Comparison of ENCODE assay signal across 8 mouse cellular contexts in the genomic region with DNA sequence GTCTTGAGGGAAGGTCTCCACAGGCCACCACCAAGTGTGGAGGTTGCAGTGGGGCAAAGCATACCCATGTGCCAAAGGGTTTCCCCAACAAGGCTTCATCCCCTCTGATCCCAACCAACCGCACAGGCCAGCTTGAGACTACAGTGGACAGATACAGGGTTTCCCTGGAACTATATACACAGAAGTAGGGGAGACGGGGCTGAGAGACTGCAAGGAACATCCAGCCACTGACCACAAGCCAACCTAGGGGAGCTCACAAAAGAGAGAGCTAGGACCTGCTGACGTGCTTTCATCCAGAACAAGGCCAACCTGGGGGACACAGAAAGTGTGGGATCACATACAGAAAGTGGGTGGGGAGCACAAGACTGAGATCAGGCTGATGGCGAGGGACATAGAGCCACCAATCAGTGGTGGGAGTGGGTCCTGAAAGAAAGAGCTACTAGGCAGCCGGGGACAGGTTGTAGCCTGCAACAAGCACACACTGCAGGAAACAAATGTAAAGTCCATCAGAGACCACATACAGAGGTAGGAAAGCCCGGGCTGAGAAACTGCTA. TPM values are rescaled to one million over a fixed set of nuclear protein-coding genes. Genes with fewer than 3 reads are reported as not detected.
DNase-seq lines count a peak whose midpoint lies in the region; ATAC-seq and TF ChIP-seq lines count a peak whose summit lies in the region.

No protein-coding gene starts in this region.

- no peaks in the 10 kb centered on the region for H3K27me3 ChIP-seq in heart, embryonic 15.5 days
- H3K27me3 ChIP-seq in MEL (ENCODE audit: control insufficient read depth in 1 of 2, insufficient read depth in 2 of 2, low read length in 2 of 2), result no peaks in the 10 kb centered on the region
- no peaks in the 10 kb centered on the region for H3K27me3 ChIP-seq in forebrain, postnatal 0 days (ENCODE audit: insufficient read depth, low read length)

- peak overlapping the region; percentile 74 for H3K4me2 ChIP-seq in heart, embryonic 15.5 days
- H3K4me2 ChIP-seq in forebrain, postnatal 0 days (ENCODE audit: low read depth), result peak overlapping the region; percentile 72

- ATAC-seq in heart, embryonic 15.5 days (replicated peaks; ENCODE audit: insufficient number of reproducible peaks, insufficient read depth, low FRiP score, low read depth), result no peak
- no peak for ATAC-seq in forebrain, postnatal 0 days
- ATAC-seq in granulocyte monocyte progenitor cell, adult 5-6 weeks (replicated peaks; ENCODE audit: poor library complexity, severe bottlenecking), result no peak

- H3K79me2 ChIP-seq in MEL (ENCODE audit: control insufficient read depth, insufficient read depth, low read length, poor library complexity), result peaks cover 49% of the 10 kb centered on the region
- peaks cover 59% of the 10 kb centered on the region for H3K79me2 ChIP-seq in macrophage (ENCODE audit: inconsistent target)

- TF ChIP-seq POLR2A in MEL (IDR thresholded peaks at IDR 0.05; ENCODE audit: control insufficient read depth in 1 of 2, insufficient read depth in 1 of 2, low read depth in 1 of 2, low read length in 2 of 2, poor library complexity in 1 of 2), result no peak

- TF ChIP-seq RAD21 in MEL (IDR thresholded peaks at IDR 0.05; ENCODE audit: low read depth, low read length), result no peak

- no peak for TF ChIP-seq CTCF in MEL (IDR thresholded peaks at IDR 0.05 in 2 of 3, conservative IDR thresholded peaks at IDR 0.05 in 1 of 3; ENCODE audit: control insufficient read depth in 1 of 3, insufficient read depth in 1 of 3, low read depth in 2 of 3, low read length in 3 of 3, poor library complexity in 1 of 3, severe bottlenecking in 1 of 3)
- TF ChIP-seq CTCF in forebrain, postnatal 0 days (IDR thresholded peaks at IDR 0.05; ENCODE audit: low read depth), result no peak

- no peaks in the 10 kb centered on the region for H3K9me3 ChIP-seq in heart, embryonic 15.5 days (replicated peaks)
- no peaks in the 10 kb centered on the region for H3K9me3 ChIP-seq in MEL (replicated peaks; ENCODE audit: insufficient read depth, low read length)
- H3K9me3 ChIP-seq in forebrain, postnatal 0 days (ENCODE audit: low read length), result no peaks in the 10 kb centered on the region

- intact Hi-C loops in heart, postnatal 14 days (cut with DNase I), result loop anchor here (2.0 kb wide), 1 partner anchor 14 kb away; no protein-coding TSS in a partner anchor

- WGBS in heart, embryonic 15.5 days, result 13% methylated on average over 6 of the region's 6 CpGs
- 13% methylated on average over 6 of the region's 6 CpGs for WGBS in forebrain, postnatal 0 days
- WGBS in macrophage (ENCODE audit: missing documents), result 4% methylated on average over 6 of the region's 6 CpGs

- H3K36me3 ChIP-seq in heart, embryonic 15.5 days, result peaks cover 18% of the 10 kb centered on the region
- peaks cover 0 to 23% of the 10 kb centered on the region in 2 experiments; a peak in 3 of 4 replicates for H3K36me3 ChIP-seq in MEL (ENCODE audit: control insufficient read depth in 1 of 2, insufficient read depth in 2 of 2, low read length in 2 of 2)
- peaks cover 17% of the 10 kb centered on the region for H3K36me3 ChIP-seq in forebrain, postnatal 0 days (ENCODE audit: insufficient read depth)
- H3K36me3 ChIP-seq in macrophage (ENCODE audit: inconsistent target), result peaks cover 28% of the 10 kb centered on the region

- H3K4me3 ChIP-seq in heart, embryonic 15.5 days, result peak overlapping the region; percentile 96
- H3K4me3 ChIP-seq in MEL (ENCODE audit: control insufficient read depth in 1 of 2, insufficient read depth in 1 of 2, low read depth in 2 of 2, low read length in 2 of 2) (peak overlapping the region; percentile 80 to 95), macrophage (ENCODE audit: inconsistent target) (peak overlapping the region; percentile 93)
- H3K4me3 ChIP-seq in forebrain, postnatal 0 days (ENCODE audit: low read depth, low read length), result peak overlapping the region; percentile 88

- H3K27ac ChIP-seq in heart, embryonic 15.5 days, result peak overlapping the region; percentile 97
- H3K27ac ChIP-seq in MEL (ENCODE audit: control insufficient read depth, low read depth, low read length) (peak overlapping the region; percentile 44), macrophage (peak overlapping the region; percentile 73)
- peak overlapping the region; percentile 88 for H3K27ac ChIP-seq in forebrain, postnatal 0 days (ENCODE audit: low read depth, low read length)

- no peak for DNase-seq in heart, postnatal 14 days
- DNase-seq in MEL (ENCODE audit: low read depth, low spot score), result peak; percentile 66
- DNase-seq in forebrain, postnatal 0 days, result no peak
- DNase-seq in gastrocnemius, postnatal 10 days, result no peak
- no peak for DNase-seq in thymus, postnatal 36 days

- H3K9ac ChIP-seq in heart, embryonic 15.5 days, result peak overlapping the region; percentile 97
- peak overlapping the region; percentile 91 for H3K9ac ChIP-seq in MEL (ENCODE audit: control insufficient read depth, low read depth, low read length, poor library complexity, severe bottlenecking)
- H3K9ac ChIP-seq in forebrain, postnatal 0 days, result peak overlapping the region; percentile 94

- TF ChIP-seq EP300 in MEL (IDR thresholded peaks at IDR 0.05; ENCODE audit: low read depth in 1 of 2, low read length in 2 of 2), result no peak

- peaks cover 79% of the 10 kb centered on the region for H3K4me1 ChIP-seq in heart, embryonic 15.5 days (replicated peaks)
- H3K4me1 ChIP-seq in MEL (ENCODE audit: control insufficient read depth in 1 of 2, insufficient read depth in 2 of 2, low read length in 2 of 2), result peaks cover 7 to 25% of the 10 kb centered on the region in 2 experiments
- peaks cover 35% of the 10 kb centered on the region for H3K4me1 ChIP-seq in forebrain, postnatal 0 days (ENCODE audit: insufficient read depth)

RNA-seq across cellular contexts. Expression of a gene that starts 3.0 kb away (rescaled TPM):
- polyA plus RNA-seq in heart, embryonic 15.5 days (2015; fragmentation: Nextera tagmentation; extraction: Ambion mirVana), result 70.8 and 99.5 TPM in 2 replicates
- 100 to 1,000 TPM; 166 to 169 TPM for total RNA-seq in heart, postnatal 14 days (2021)
- total RNA-seq in MEL (2012; rRNA removed), result 68.6 and 87.1 TPM in 2 replicates
- polyA plus RNA-seq in MEL (2012; ENCODE audit: insufficient read depth in 1 of 2, insufficient read length in 2 of 2, low read depth in 1 of 2, low replicate concordance in 2 of 2, missing spikeins in 1 of 2) (100 to 1,000 TPM in 1 of 2 experiments, 10 to 100 TPM in 1; 47.4 to 184 TPM), macrophage (2018) (75.7 to 134 TPM (median 82.8 TPM) in 3 replicates)
- 55.2 and 69.8 TPM in 2 replicates for total RNA-seq in forebrain, postnatal 0 days (2014; rRNA removed)
- polyA plus RNA-seq in forebrain, postnatal 0 days (2015; fragmentation: Nextera tagmentation; extraction: Ambion mirVana), result 42.4 and 43.6 TPM in 2 replicates
- total RNA-seq in macrophage (2018; cell fraction: chromatin; rRNA removed), result 100 to 1,000 TPM in 1 of 26 experiments, 10 to 100 TPM in 22, 1 to 10 TPM in 3; 7.0 to 106 (median 37.3) TPM
- 100 to 1,000 TPM in 18 of 26 experiments, 10 to 100 TPM in 8; 59.8 to 198 (median 116) TPM for total RNA-seq in macrophage (2018; cell fraction: cytosol; rRNA removed)
- 100 to 1,000 TPM in 2 of 26 experiments, 10 to 100 TPM in 24; 19.5 to 123 (median 68.6) TPM for total RNA-seq in macrophage (2018; cell fraction: nucleus; rRNA removed)
- total RNA-seq in granulocyte monocyte progenitor cell, adult 5-6 weeks (2014; fragmentation: Nextera tagmentation), result 49.2 and 63.3 TPM in 2 replicates
- total RNA-seq in granulocyte monocyte progenitor cell, adult 5-6 weeks (2017), result 37.7 and 58.0 TPM in 2 replicates
- 100 to 1,000 TPM; 142 to 160 TPM for total RNA-seq in gastrocnemius, postnatal 10 days (2021)

RNA-seq across cellular contexts. Expression of a gene that starts 18.1 kb away (rescaled TPM):
- 45.4 and 64.8 TPM in 2 replicates for polyA plus RNA-seq in heart, embryonic 15.5 days (2015; fragmentation: Nextera tagmentation; extraction: Ambion mirVana)
- 10 to 100 TPM; 40.6 to 41.9 TPM for total RNA-seq in heart, postnatal 14 days (2021)
- total RNA-seq in MEL (2012; rRNA removed), result 35.4 and 43.1 TPM in 2 replicates
- polyA plus RNA-seq in MEL (2012; ENCODE audit: insufficient read depth in 1 of 2, insufficient read length in 2 of 2, low read depth in 1 of 2, low replicate concordance in 2 of 2, missing spikeins in 1 of 2) (10 to 100 TPM in 1 of 2 experiments, not detected in 1; 81.8 TPM), macrophage (2018) (16.9 to 26.0 TPM (median 21.9 TPM) in 3 replicates)
- 105 and 131 TPM in 2 replicates for total RNA-seq in forebrain, postnatal 0 days (2014; rRNA removed)
- polyA plus RNA-seq in forebrain, postnatal 0 days (2015; fragmentation: Nextera tagmentation; extraction: Ambion mirVana), result 70.4 and 77.6 TPM in 2 replicates
- 10 to 100 TPM in 15 of 26 experiments, 1 to 10 TPM in 11; 1.8 to 28.3 (median 14.1) TPM for total RNA-seq in macrophage (2018; cell fraction: chromatin; rRNA removed)
- 10 to 100 TPM; 15.2 to 30.1 (median 24.2) TPM for total RNA-seq in macrophage (2018; cell fraction: cytosol; rRNA removed)
- total RNA-seq in macrophage (2018; cell fraction: nucleus; rRNA removed), result 10 to 100 TPM in 14 of 26 experiments, 1 to 10 TPM in 12; 4.9 to 21.9 (median 10.8) TPM
- total RNA-seq in granulocyte monocyte progenitor cell, adult 5-6 weeks (2014; fragmentation: Nextera tagmentation), result 26.1 and 34.6 TPM in 2 replicates
- 13.3 and 34.8 TPM in 2 replicates for total RNA-seq in granulocyte monocyte progenitor cell, adult 5-6 weeks (2017)
- total RNA-seq in gastrocnemius, postnatal 10 days (2021), result 10 to 100 TPM; 39.9 to 40.3 TPM

RNA-seq across cellular contexts. Expression of a gene that starts 26.8 kb away (rescaled TPM):
- 22.1 and 33.6 TPM in 2 replicates for polyA plus RNA-seq in heart, embryonic 15.5 days (2015; fragmentation: Nextera tagmentation; extraction: Ambion mirVana)
- total RNA-seq in heart, postnatal 14 days (2021), result 10 to 100 TPM in 1 of 2 experiments, 1 to 10 TPM in 1; 7.0 to 11.4 TPM
- total RNA-seq in MEL (2012; rRNA removed), result 38.3 and 38.7 TPM in 2 replicates
- polyA plus RNA-seq in MEL (2012; ENCODE audit: insufficient read depth in 1 of 2, insufficient read length in 2 of 2, low read depth in 1 of 2, low replicate concordance in 2 of 2, missing spikeins in 1 of 2) (10 to 100 TPM in 1 of 2 experiments, not detected in 1; 63.4 TPM), macrophage (2018) (34.5 to 48.6 TPM (median 44.2 TPM) in 3 replicates)
- total RNA-seq in forebrain, postnatal 0 days (2014; rRNA removed), result 54.1 and 57.8 TPM in 2 replicates
- 38.9 and 45.9 TPM in 2 replicates for polyA plus RNA-seq in forebrain, postnatal 0 days (2015; fragmentation: Nextera tagmentation; extraction: Ambion mirVana)
- total RNA-seq in macrophage (2018; cell fraction: chromatin; rRNA removed), result 10 to 100 TPM; 24.0 to 85.6 (median 50.0) TPM
- total RNA-seq in macrophage (2018; cell fraction: cytosol; rRNA removed), result 10 to 100 TPM; 42.5 to 58.5 (median 53.2) TPM
- 10 to 100 TPM; 29.7 to 68.5 (median 43.5) TPM for total RNA-seq in macrophage (2018; cell fraction: nucleus; rRNA removed)
- total RNA-seq in granulocyte monocyte progenitor cell, adult 5-6 weeks (2014; fragmentation: Nextera tagmentation), result 34.1 and 37.2 TPM in 2 replicates
- total RNA-seq in granulocyte monocyte progenitor cell, adult 5-6 weeks (2017), result 34.2 and 59.8 TPM in 2 replicates
- total RNA-seq in gastrocnemius, postnatal 10 days (2021), result 10 to 100 TPM in 1 of 2 experiments, 1 to 10 TPM in 1; 8.6 to 13.1 TPM

RNA-seq across cellular contexts. Expression of a gene that starts 27.1 kb away (rescaled TPM):
- 10.4 and 14.6 TPM in 2 replicates for polyA plus RNA-seq in heart, embryonic 15.5 days (2015; fragmentation: Nextera tagmentation; extraction: Ambion mirVana)
- 1 to 10 TPM; 4.5 to 4.9 TPM for total RNA-seq in heart, postnatal 14 days (2021)
- 1.0 and 1.5 TPM in 2 replicates for total RNA-seq in MEL (2012; rRNA removed)
- 1 to 10 TPM in 1 of 2 experiments, not detected in 1; 3.8 TPM for polyA plus RNA-seq in MEL (2012; ENCODE audit: insufficient read depth in 1 of 2, insufficient read length in 2 of 2, low read depth in 1 of 2, low replicate concordance in 2 of 2, missing spikeins in 1 of 2)
- total RNA-seq in forebrain, postnatal 0 days (2014; rRNA removed), result 37.9 and 39.5 TPM in 2 replicates
- polyA plus RNA-seq in forebrain, postnatal 0 days (2015; fragmentation: Nextera tagmentation; extraction: Ambion mirVana), result 34.4 and 36.7 TPM in 2 replicates
- 10 to 100 TPM in 24 of 26 experiments, 1 to 10 TPM in 2; 6.5 to 49.9 (median 24.1) TPM for total RNA-seq in macrophage (2018; cell fraction: chromatin; rRNA removed)
- total RNA-seq in macrophage (2018; cell fraction: cytosol; rRNA removed), result 1 to 10 TPM; 1.4 to 4.2 (median 2.3) TPM
- total RNA-seq in macrophage (2018; cell fraction: nucleus; rRNA removed), result 10 to 100 TPM in 15 of 26 experiments, 1 to 10 TPM in 11; 3.1 to 26.8 (median 11.3) TPM
- 1.9 to 5.5 TPM (median 2.3 TPM) in 3 replicates for polyA plus RNA-seq in macrophage (2018)
- total RNA-seq in granulocyte monocyte progenitor cell, adult 5-6 weeks (2014; fragmentation: Nextera tagmentation), result 9.0 and 17.3 TPM in 2 replicates
- total RNA-seq in granulocyte monocyte progenitor cell, adult 5-6 weeks (2017), result 7.1 and 7.8 TPM in 2 replicates
- total RNA-seq in gastrocnemius, postnatal 10 days (2021), result 1 to 10 TPM; 4.3 to 6.1 TPM

RNA-seq across cellular contexts. Expression of a gene that starts 52.3 kb away (rescaled TPM):
- 78.2 and 112 TPM in 2 replicates for polyA plus RNA-seq in heart, embryonic 15.5 days (2015; fragmentation: Nextera tagmentation; extraction: Ambion mirVana)
- total RNA-seq in heart, postnatal 14 days (2021), result 100 to 1,000 TPM; 123 to 131 TPM
- 125 and 132 TPM in 2 replicates for total RNA-seq in MEL (2012; rRNA removed)
- polyA plus RNA-seq in MEL (2012; ENCODE audit: insufficient read depth in 1 of 2, insufficient read length in 2 of 2, low read depth in 1 of 2, low replicate concordance in 2 of 2, missing spikeins in 1 of 2) (100 to 1,000 TPM in 1 of 2 experiments, not detected in 1; 231 TPM), macrophage (2018) (66.6 to 78.0 TPM (median 74.8 TPM) in 3 replicates)
- 127 and 135 TPM in 2 replicates for total RNA-seq in forebrain, postnatal 0 days (2014; rRNA removed)
- 91.8 and 94.1 TPM in 2 replicates for polyA plus RNA-seq in forebrain, postnatal 0 days (2015; fragmentation: Nextera tagmentation; extraction: Ambion mirVana)
- 10 to 100 TPM; 21.1 to 94.3 (median 56.1) TPM for total RNA-seq in macrophage (2018; cell fraction: chromatin; rRNA removed)
- total RNA-seq in macrophage (2018; cell fraction: cytosol; rRNA removed), result 10 to 100 TPM; 27.4 to 80.7 (median 43.5) TPM
- total RNA-seq in macrophage (2018; cell fraction: nucleus; rRNA removed), result 10 to 100 TPM; 22.9 to 90.8 (median 48.4) TPM
- 47.7 and 65.2 TPM in 2 replicates for total RNA-seq in granulocyte monocyte progenitor cell, adult 5-6 weeks (2014; fragmentation: Nextera tagmentation)
- 112 and 127 TPM in 2 replicates for total RNA-seq in granulocyte monocyte progenitor cell, adult 5-6 weeks (2017)
- 100 to 1,000 TPM; 121 to 141 TPM for total RNA-seq in gastrocnemius, postnatal 10 days (2021)

Comparison
In these comparisons a context has a peak if more than half of its experiments do, and no peak if none do; other contexts are left out.
1. H3K27ac ChIP-seq: peak in every context shown above with its lines; median percentile 97 in heart, embryonic 15.5 days; 88 in forebrain, postnatal 0 days; 73 in macrophage; 44 in MEL.